Mouse (Mus musculus) left cerebral cortex, postnatal 36 days (tissue): ENCODE results near the gene Lrrc23. TPM values are rescaled to one million over a fixed set of nuclear protein-coding genes. Genes with fewer than 3 reads are reported as not detected.
"Not testable (repeated sequence)": the region's sequence is repeated elsewhere in the genome, so short reads cannot be mapped to it uniquely, and the experiment has no call there.

Source experiments
- DNase-seq, 2 experiments: peaks; one replicate each; pipeline ENCODE4 v3.0.0; 2021 to 2022; ENCODE audit warnings: low spot score in 2 of 2, mixed read lengths in 1 of 2
- intact Hi-C: fragments of 180-260 bp; cut with DNase I; formaldehyde crosslinking; loops from one replicate; pipeline ENCODE4 v1.15.1; 2025
- total RNA-seq, 2 experiments: library from RNA; stranded (reverse); gene quantifications; 2 replicates each; pipeline ENCODE4 v1.2.3; 2021

Gene Lrrc23
- total RNA-seq, 2 experiments from 2014 or later: 1.7 to 1.8 TPM

- intact Hi-C loops: no loop called here
- peak; percentile 61 to 66 for DNase-seq
These were observed 29.7 kb upstream of the Lrrc23 start for GRCm38 (mm10) chr6:124809052-124809774.

GRCm38 (mm10) chr6:124808358-124809012 is 29.0 kb upstream of the Lrrc23 start, which contains the start of gene Spsb2:
TSS of gene Spsb2 (plus strand) at chr6:124808661.
- DNase-seq: peak in 1 of 2 experiments; percentile 48
- intact Hi-C loops: no loop called here

GRCm38 (mm10) chr6:124807986-124808357 is 28.4 kb upstream of the Lrrc23 start:
- intact Hi-C loops: no loop called here
- no peak for DNase-seq

GRCm38 (mm10) chr6:124807366-124807765 is 27.8 kb upstream of the Lrrc23 start:
- intact Hi-C loops: no loop called here
- DNase-seq: no peak

- no peak for DNase-seq
These were observed 27.1 kb upstream of the Lrrc23 start for GRCm38 (mm10) chr6:124806446-124807140.

GRCm38 (mm10) chr6:124805341-124806321 is 26.1 kb upstream of the Lrrc23 start:
- intact Hi-C loops: loop anchor here (2.0 kb wide), 1 partner anchor 37 kb away; the partner anchor contains the start of gene Eno2
- DNase-seq: peak; percentile 94 to 95

More at GRCm38 (mm10) chr6:124806446-124807140, 27.1 kb upstream of the Lrrc23 start:
- intact Hi-C loops: no loop called here

- intact Hi-C loops: loop anchor here (2.0 kb wide), 1 partner anchor 36 kb away; the partner anchor contains the start of gene Eno2
- DNase-seq: no peak
These were observed 24.8 kb upstream of the Lrrc23 start for GRCm38 (mm10) chr6:124804341-124804740.

GRCm38 (mm10) chr6:124803691-124804090 is 24.2 kb upstream of the Lrrc23 start:
- intact Hi-C loops: loop anchor here (2.0 kb wide), 1 partner anchor 35 kb away; the partner anchor contains the start of gene Eno2

GRCm38 (mm10) chr6:124803061-124803460 is 23.5 kb upstream of the Lrrc23 start:
- DNase-seq: no peak
- intact Hi-C loops: no loop called here

More at GRCm38 (mm10) chr6:124803691-124804090, 24.2 kb upstream of the Lrrc23 start:
- DNase-seq: not testable (repeated sequence)

GRCm38 (mm10) chr6:124802400-124802799 is 22.9 kb upstream of the Lrrc23 start:
- DNase-seq, intact Hi-C loops: not testable (repeated sequence)

GRCm38 (mm10) chr6:124796200-124796599 is 16.7 kb upstream of the Lrrc23 start:
- intact Hi-C loops: no loop called here
- no peak for DNase-seq

GRCm38 (mm10) chr6:124795781-124796180 is 16.3 kb upstream of the Lrrc23 start:
- no peak for DNase-seq
- intact Hi-C loops: no loop called here

GRCm38 (mm10) chr6:124791911-124792310 is 12.4 kb upstream of the Lrrc23 start:
- no peak for DNase-seq
- intact Hi-C loops: no loop called here

GRCm38 (mm10) chr6:124790121-124790520 is 10.6 kb upstream of the Lrrc23 start:
- intact Hi-C loops: no loop called here
- DNase-seq: no peak

GRCm38 (mm10) chr6:124789519-124789918 is 10.0 kb upstream of the Lrrc23 start:
- intact Hi-C loops: no loop called here
- DNase-seq: no peak

- no peak for DNase-seq
- intact Hi-C loops: no loop called here
These were observed 8.2 kb upstream of the Lrrc23 start for GRCm38 (mm10) chr6:124787722-124788121.

GRCm38 (mm10) chr6:124786756-124787420 is 7.4 kb upstream of the Lrrc23 start:
- DNase-seq: no peak
- intact Hi-C loops: no loop called here

GRCm38 (mm10) chr6:124782436-124782835 is 2.9 kb upstream of the Lrrc23 start:
- no peak for DNase-seq
- intact Hi-C loops: no loop called here
